Mouse (Mus musculus) liver, adult 2 months (tissue): ENCODE measurements around the gene Slc2a3. TPM values are rescaled to one million over a fixed set of nuclear protein-coding genes. Genes with fewer than 3 reads are reported as not detected.
A peak's percentile ranks its signal among the peaks of the same experiment; 100 is the strongest.
"Not testable (repeated sequence)": the region's sequence is repeated elsewhere in the genome, so short reads cannot be mapped to it uniquely, and the experiment has no call there.

Experiments used
- DNase-seq: peaks from one replicate; pipeline ENCODE4 v3.0.0-alpha.2; 2011; ENCODE audit warnings: low read depth, low spot score; ENCODE audit errors: extremely low read depth
- H3K27ac ChIP-seq: fragments of 200-500 bp; replicated peaks from 2 replicates; pipeline ENCODE4 v1.5.1; 2012; ENCODE audit warnings: low read depth, mild to moderate bottlenecking, control low read depth, inconsistent platforms, low read length; ENCODE audit not compliant: insufficient read depth
- H3K27me3 ChIP-seq: fragments of 200-500 bp; 2 replicates; pipeline ENCODE4 v1.6.1; 2012; ENCODE audit warnings: mild to moderate bottlenecking, moderate library complexity, low read length, inconsistent platforms; ENCODE audit not compliant: control insufficient read depth, insufficient read depth
- H3K36me3 ChIP-seq: fragments of 200-500 bp; 2 replicates; pipeline ENCODE4 v1.6.1; 2012; ENCODE audit warnings: low read length, inconsistent platforms; ENCODE audit not compliant: control insufficient read depth, insufficient read depth
- H3K4me1 ChIP-seq: fragments of 200-500 bp; 2 replicates; pipeline ENCODE4 v1.6.1; 2011; ENCODE audit warnings: low read length; ENCODE audit not compliant: control insufficient read depth, insufficient read depth
- H3K4me3 ChIP-seq: fragments of 200-500 bp; 2 replicates; pipeline ENCODE4 v1.5.1; 2011; ENCODE audit warnings: low read depth, mild to moderate bottlenecking, control low read depth, low read length, moderate library complexity; ENCODE audit not compliant: insufficient read depth
- H3K79me2 ChIP-seq: fragments of 200-500 bp; 2 replicates; pipeline ENCODE4 v1.6.1; 2012; ENCODE audit warnings: inconsistent platforms, mild to moderate bottlenecking, low read length, moderate library complexity; ENCODE audit not compliant: control insufficient read depth, insufficient read depth
- H3K9ac ChIP-seq: fragments of 200-500 bp; 2 replicates; pipeline ENCODE4 v1.6.1; 2012; ENCODE audit warnings: low read depth, mild to moderate bottlenecking, control low read depth, inconsistent platforms, low read length
- CTCF ChIP-seq: fragments of 200-500 bp; IDR thresholded peaks from 2 replicates; pipeline ENCODE4 v1.5.1; 2011; ENCODE audit warnings: low read depth, low read length, control low read depth
- POLR2A ChIP-seq: fragments of 200-500 bp; IDR thresholded peaks from 2 replicates; pipeline ENCODE4 v1.6.1; 2011; ENCODE audit warnings: low read length, control low read depth; ENCODE audit not compliant: insufficient read depth; ENCODE audit errors: extremely low read depth
- WGBS: fragments of 180-500 bp; shearing (Covaris S2); methylation state at CpG from one replicate; pipeline ENCODE4 v1.1.7; 2018; 5-methylcytosine and 5-hydroxymethylcytosine counted together
- polyA plus RNA-seq: library from polyadenylated mRNA; depleted of rRNA; stranded (reverse); fragments of >200 nt; gene quantifications from 2 replicates; pipeline ENCODE4 v1.2.3, GENCODE M21; 2012
- total RNA-seq: library from RNA; depleted of rRNA; stranded (reverse); fragments of >200 nt; gene quantifications from 2 replicates; pipeline ENCODE4 v1.2.3, GENCODE M21; 2014

Gene Slc2a3
- total and polyA plus RNA-seq, 2 experiments = 0.28 to 0.66 TPM

- DNase-seq = no peak
- Histone ChIP-seq H3K27me3 (peaks cover 5% of the 10 kb centered on the region; the same call in 1 of the 2 replicates), H3K36me3 (no peaks in the 10 kb centered on the region), H3K79me2 (no peaks in the 10 kb centered on the region), H3K27ac (no peak overlapping the region), H3K4me1 (no peaks in the 10 kb centered on the region), H3K4me3 (no peak overlapping the region), H3K9ac (no peak overlapping the region)
- TF ChIP-seq POLR2A (no peak), CTCF (no peak)
- WGBS = 51% methylated on average over 1 of the region's 1 CpGs
Observed at GRCm38 (mm10) chr6:122703706-122704105, 97.7 kb downstream of the Slc2a3 start.

- Histone ChIP-seq H3K79me2 (no peaks in the 10 kb centered on the region), H3K4me3 (no peak overlapping the region), H3K27me3 (peaks cover 5% of the 10 kb centered on the region; the same call in 1 of the 2 replicates), H3K9ac (no peak overlapping the region), H3K4me1 (no peaks in the 10 kb centered on the region), H3K36me3 (no peaks in the 10 kb centered on the region), H3K27ac (no peak overlapping the region)
- no peak for DNase-seq
- 38% methylated on average over 6 of the region's 6 CpGs for WGBS
- TF ChIP-seq CTCF = no peak
Observed at GRCm38 (mm10) chr6:122703251-122703650, 98.2 kb downstream of the Slc2a3 start.

- no peak overlapping the region for H3K27ac ChIP-seq
- peak; percentile 4 for DNase-seq
- no peak overlapping the region for H3K4me3 ChIP-seq
Observed at GRCm38 (mm10) chr6:122702480-122703124, 98.8 kb downstream of the Slc2a3 start.

GRCm38 (mm10) chr6:122701816-122702215 lies 99.6 kb downstream of the Slc2a3 start:
- 90% methylated on average over 5 of the region's 5 CpGs for WGBS
- Histone ChIP-seq H3K36me3 (no peaks in the 10 kb centered on the region), H3K9ac (no peak overlapping the region), H3K27ac (no peak overlapping the region), H3K4me1 (no peaks in the 10 kb centered on the region), H3K79me2 (no peaks in the 10 kb centered on the region), H3K4me3 (no peak overlapping the region), H3K27me3 (peaks cover 5% of the 10 kb centered on the region; the same call in 1 of the 2 replicates)
- TF ChIP-seq POLR2A (no peak), CTCF (no peak)
- no peak for DNase-seq

More at GRCm38 (mm10) chr6:122702480-122703124, 98.8 kb downstream of the Slc2a3 start:
- TF ChIP-seq CTCF = no peak
- TF ChIP-seq POLR2A = no peak
- Histone ChIP-seq H3K9ac (no peak overlapping the region), H3K79me2 (no peaks in the 10 kb centered on the region), H3K27me3 (peaks cover 5% of the 10 kb centered on the region; the same call in 1 of the 2 replicates), H3K4me1 (no peaks in the 10 kb centered on the region), H3K36me3 (no peaks in the 10 kb centered on the region)
- WGBS = 21% methylated on average over 20 of the region's 20 CpGs

- not testable (repeated sequence) for DNase-seq, H3K36me3 ChIP-seq, H3K4me3 ChIP-seq, H3K79me2 ChIP-seq, H3K4me1 ChIP-seq, H3K27ac ChIP-seq, H3K27me3 ChIP-seq, H3K9ac ChIP-seq
- 80% methylated on average over 2 of the region's 2 CpGs for WGBS
Observed at GRCm38 (mm10) chr6:122699628-122700027, 101.8 kb downstream of the Slc2a3 start.

- no peak for DNase-seq
Observed at GRCm38 (mm10) chr6:122695398-122695797, 106.0 kb downstream of the Slc2a3 start.

More at GRCm38 (mm10) chr6:122695398-122695797, 106.0 kb downstream of the Slc2a3 start:
- 89% methylated on average over 3 of the region's 3 CpGs for whole genome bisulfite sequencing
- H3K27me3 ChIP-seq = no peaks in the 10 kb centered on the region
- H3K27ac ChIP-seq = no peak overlapping the region
- H3K4me1 ChIP-seq = no peaks in the 10 kb centered on the region
- no peak overlapping the region for H3K9ac ChIP-seq
- no peaks in the 10 kb centered on the region for H3K79me2 ChIP-seq
- TF ChIP-seq POLR2A (no peak), CTCF (no peak)
- H3K4me3 ChIP-seq = no peak overlapping the region
- H3K36me3 ChIP-seq = no peaks in the 10 kb centered on the region
